Mouse (Mus musculus) myocyte (in vitro differentiated cells): ENCODE results near the gene Rnls.

ENCODE experiments used
- MYOD1 ChIP-seq, 3 experiments: IDR thresholded peaks; one replicate each; pipeline ENCODE4 v1.6.1; 2011; ENCODE audit warnings: control low read depth in 2 of 3, low read depth in 2 of 3, mild to moderate bottlenecking in 2 of 3, moderate library complexity in 1 of 3; ENCODE audit not compliant: insufficient read length in 2 of 3, control insufficient read depth in 1 of 3
- POLR2A ChIP-seq: IDR thresholded peaks from one replicate; pipeline ENCODE4 v1.6.1; 2011; ENCODE audit warnings: low read depth, mild to moderate bottlenecking, control low read depth, moderate library complexity; ENCODE audit not compliant: insufficient read length
- TCF3 ChIP-seq: IDR thresholded peaks from one replicate; pipeline ENCODE4 v1.6.1; 2011; ENCODE audit warnings: low read depth, control low read depth; ENCODE audit not compliant: insufficient read length

GRCm38 (mm10) chr19:33225002-33225376 is 167.1 kb downstream of the Rnls start:
- TF ChIP-seq POLR2A (no peak), MYOD1 (IDR thresholded peaks at IDR 0.05; ENCODE audit: control insufficient read depth in 1 of 3, insufficient read length in 2 of 3, low read depth in 2 of 3) (no peak), TCF3 (no peak)
